Mouse (Mus musculus) megakaryocyte progenitor cell, adult 5-6 weeks (primary cell): ENCODE measurements at regions not wholly inside any gene's neighbourhood (a gene's known extent, or its start where the extent isn't known, plus 50 kb on each side); places are given as distances from the start of the nearest gene placed in this dataset.

Source experiments
- ATAC-seq: replicated peaks from 2 replicates; pipeline ENCODE4 v1.8.0; 2016; ENCODE audit warnings: mild to moderate bottlenecking, moderate TSS enrichment, inconsistent platforms; ENCODE audit not compliant: poor library complexity

DNA sequence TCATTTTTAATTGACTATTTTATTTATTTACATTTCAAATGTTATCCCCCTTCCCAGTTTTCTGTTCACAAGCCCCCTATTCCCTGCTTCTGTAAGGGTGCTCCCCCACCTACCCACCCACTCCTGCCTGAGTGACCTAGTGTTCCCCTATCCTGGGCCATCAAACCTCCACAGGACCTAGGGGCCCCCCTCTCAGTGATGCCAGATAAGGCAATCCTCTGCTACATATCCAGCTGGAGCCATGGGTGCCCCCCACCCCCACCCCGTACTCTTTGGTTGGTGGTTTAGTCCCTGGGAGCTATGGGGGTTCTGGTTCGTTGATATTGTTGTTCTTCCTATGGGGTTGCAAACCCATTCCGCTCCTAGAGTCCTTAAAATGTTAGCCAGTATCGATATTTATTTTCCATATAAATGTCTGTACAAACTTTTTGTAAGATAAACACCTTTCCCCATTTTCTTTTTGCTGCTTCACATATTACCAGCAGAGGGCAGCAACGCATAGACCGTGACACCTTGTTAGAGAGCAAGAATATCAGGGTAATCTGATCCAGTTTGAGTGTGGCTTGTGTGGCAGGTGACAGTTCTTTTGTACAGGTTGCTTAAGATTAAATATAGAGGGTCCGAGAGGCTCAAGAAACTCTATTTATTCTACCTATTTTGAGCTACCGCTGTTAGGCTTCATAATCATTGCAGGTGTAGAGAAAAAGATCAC lies 177.2 kb upstream of the Scn7a start:
- peak; percentile 75 for ATAC-seq

DNA sequence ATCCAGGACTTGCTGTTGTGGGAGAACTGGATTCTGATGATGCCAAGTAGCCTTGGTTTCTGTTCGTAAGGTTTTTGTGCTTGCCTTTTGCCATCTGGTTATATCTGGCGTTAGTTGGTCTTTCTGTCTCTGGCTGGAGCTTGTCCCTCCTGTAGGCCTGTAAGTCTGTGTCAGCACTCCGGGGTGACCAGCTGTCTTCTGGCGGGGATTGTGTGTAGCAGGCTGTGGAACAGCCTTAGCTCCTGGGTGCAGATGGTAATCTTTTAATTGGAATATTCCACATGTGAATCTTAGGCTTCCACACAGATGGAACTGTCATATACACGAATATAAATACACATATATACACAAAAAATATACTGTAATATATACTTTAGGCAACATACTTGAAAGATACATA lies 156.5 kb upstream of the Scn7a start:
- ATAC-seq, result no peak

DNA sequence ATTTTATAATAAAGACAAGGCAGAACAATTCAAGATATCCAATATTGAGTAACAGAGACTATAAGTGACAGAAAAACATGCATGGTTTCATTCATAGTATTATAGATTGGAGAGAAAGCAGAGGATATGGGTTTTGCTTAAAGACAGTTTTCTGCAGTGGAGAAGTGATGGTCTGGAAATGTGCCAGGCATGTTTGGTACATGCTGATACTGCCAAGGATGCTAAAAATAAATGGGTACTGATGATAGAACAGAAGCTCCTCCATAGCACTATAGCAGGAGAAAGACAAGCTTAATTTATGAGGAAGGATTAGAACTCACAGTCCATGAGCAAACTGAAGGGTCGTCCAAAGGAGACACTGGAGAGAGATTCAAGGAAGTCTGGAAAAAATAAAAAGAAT lies 113.3 kb upstream of the Scn7a start:
- no peak for ATAC-seq

DNA sequence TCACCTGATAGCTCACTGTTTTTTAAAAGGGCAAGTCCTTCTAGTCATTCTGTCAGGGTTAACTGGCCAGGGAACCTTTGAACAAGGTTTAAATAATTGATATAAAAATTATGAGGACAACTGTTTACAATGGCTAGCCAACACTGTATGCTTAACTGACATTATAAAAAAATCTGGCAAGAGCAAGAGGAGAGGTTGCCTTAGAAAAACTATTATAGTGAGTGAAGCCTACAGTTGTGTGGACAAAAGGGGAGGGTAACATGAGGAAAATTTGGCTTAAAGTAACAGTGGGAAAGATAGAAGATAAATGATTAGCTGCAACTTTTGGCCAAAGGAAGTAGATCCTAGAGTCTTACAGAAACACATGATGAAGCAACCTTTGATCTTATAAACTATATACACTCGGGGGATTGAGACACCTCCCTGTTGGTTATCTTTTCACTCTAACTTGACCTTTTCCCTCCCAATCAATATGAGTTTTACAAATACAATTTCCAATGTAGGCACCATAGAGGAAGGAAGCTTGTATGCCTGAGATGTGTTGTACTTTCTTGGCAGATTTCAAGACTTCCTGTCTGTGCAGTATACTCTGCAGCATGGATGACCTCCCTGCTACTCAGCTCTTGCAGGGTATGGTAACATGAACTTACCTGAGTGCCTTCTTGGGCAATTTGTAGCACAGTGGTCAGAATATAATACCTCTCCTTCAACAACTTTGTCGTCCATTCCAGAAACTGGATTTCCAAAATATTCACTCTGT lies 82.9 kb upstream of the Scn7a start:
- no peak for ATAC-seq
